Mouse (Mus musculus): Measurements from ENCODE around the gene Nptx1. TPM values are rescaled to one million over a fixed set of nuclear protein-coding genes. Genes with fewer than 3 reads are reported as not detected.

Nptx1 gene
- polyA plus RNA-seq, 1 experiment from 2014 or later, result not detected

GRCm38 (mm10) chr11:119576855-119577254 is 29.3 kb upstream of the Nptx1 start:
- no peaks in the 10 kb centered on the region for H3K27me3 ChIP-seq (ENCODE audit: insufficient read depth, low read length)
- no peak for ATAC-seq
- H3K9me3 ChIP-seq (ENCODE audit: low read length), result no peaks in the 10 kb centered on the region
- no peak overlapping the region for H3K4me3 ChIP-seq (ENCODE audit: low read depth, low read length)
- 38% methylated on average over 4 of the region's 4 CpGs for WGBS (ENCODE audit: insufficient replicate concordance)
- no peak overlapping the region for H3K4me2 ChIP-seq (ENCODE audit: low read depth, low read length)
- H3K4me1 ChIP-seq (ENCODE audit: insufficient read depth), result no peaks in the 10 kb centered on the region
- no peak overlapping the region for H3K9ac ChIP-seq (replicated peaks)
- DNase-seq, result no peak
- no peaks in the 10 kb centered on the region for H3K36me3 ChIP-seq (replicated peaks; ENCODE audit: insufficient read depth, low read length)
- TF ChIP-seq EP300 (IDR thresholded peaks at IDR 0.05; ENCODE audit: low read depth), result no peak
- no peak for TF ChIP-seq CTCF (IDR thresholded peaks at IDR 0.05; ENCODE audit: low read depth)
- H3K27ac ChIP-seq (ENCODE audit: low read depth), result no peak overlapping the region

GRCm38 (mm10) chr11:119572316-119573010 is 24.9 kb upstream of the Nptx1 start:
- H3K36me3 ChIP-seq (replicated peaks; ENCODE audit: insufficient read depth, low read length), result no peaks in the 10 kb centered on the region
- DNase-seq (no peak), ATAC-seq (no peak)
- H3K4me3 ChIP-seq (ENCODE audit: low read depth, low read length), result no peak overlapping the region
- H3K4me2 ChIP-seq (ENCODE audit: low read depth, low read length), result no peak overlapping the region
- no peaks in the 10 kb centered on the region for H3K27me3 ChIP-seq (ENCODE audit: insufficient read depth, low read length)
- H3K27ac ChIP-seq (ENCODE audit: low read depth), result no peak overlapping the region
- TF ChIP-seq EP300 (IDR thresholded peaks at IDR 0.05; ENCODE audit: low read depth) (no peak), CTCF (IDR thresholded peaks at IDR 0.05; ENCODE audit: low read depth) (no peak)
- no peak overlapping the region for H3K9ac ChIP-seq (replicated peaks)
- 71% methylated on average over 15 of the region's 15 CpGs for WGBS (ENCODE audit: insufficient replicate concordance)
- no peaks in the 10 kb centered on the region for H3K4me1 ChIP-seq (ENCODE audit: insufficient read depth)
- H3K9me3 ChIP-seq (ENCODE audit: low read length), result no peaks in the 10 kb centered on the region

- no peak for TF ChIP-seq EP300 (IDR thresholded peaks at IDR 0.05; ENCODE audit: low read depth)
- no peak for TF ChIP-seq CTCF (IDR thresholded peaks at IDR 0.05; ENCODE audit: low read depth)
These were observed 18.6 kb upstream of the Nptx1 start for GRCm38 (mm10) chr11:119566188-119566587.

GRCm38 (mm10) chr11:119565684-119566083 is 18.1 kb upstream of the Nptx1 start:
- H3K9me3 ChIP-seq (ENCODE audit: low read length), result no peaks in the 10 kb centered on the region
- no peak for DNase-seq
- H3K36me3 ChIP-seq (replicated peaks; ENCODE audit: insufficient read depth, low read length), result no peaks in the 10 kb centered on the region
- no peak for TF ChIP-seq EP300 (IDR thresholded peaks at IDR 0.05; ENCODE audit: low read depth)
- TF ChIP-seq CTCF (IDR thresholded peaks at IDR 0.05; ENCODE audit: low read depth), result no peak
- no peak overlapping the region for H3K4me3 ChIP-seq (ENCODE audit: low read depth, low read length)
- no peak overlapping the region for H3K27ac ChIP-seq (ENCODE audit: low read depth)
- H3K4me1 ChIP-seq (ENCODE audit: insufficient read depth), result no peaks in the 10 kb centered on the region
- H3K27me3 ChIP-seq (ENCODE audit: insufficient read depth, low read length), result peaks cover 14% of the 10 kb centered on the region; the same call in 1 of the 2 replicates
- no peak overlapping the region for H3K4me2 ChIP-seq (ENCODE audit: low read depth, low read length)
- 43% methylated on average over 10 of the region's 10 CpGs for WGBS (ENCODE audit: insufficient replicate concordance)
- H3K9ac ChIP-seq (replicated peaks), result no peak overlapping the region
- ATAC-seq, result no peak

More at GRCm38 (mm10) chr11:119566188-119566587, 18.6 kb upstream of the Nptx1 start:
- Histone ChIP-seq H3K4me3 (ENCODE audit: low read depth, low read length) (no peak overlapping the region), H3K4me2 (ENCODE audit: low read depth, low read length) (no peak overlapping the region), H3K27ac (ENCODE audit: low read depth) (no peak overlapping the region), H3K4me1 (ENCODE audit: insufficient read depth) (no peaks in the 10 kb centered on the region), H3K9me3 (ENCODE audit: low read length) (no peaks in the 10 kb centered on the region), H3K9ac (replicated peaks) (no peak overlapping the region), H3K27me3 (ENCODE audit: insufficient read depth, low read length) (peaks cover 12% of the 10 kb centered on the region; the same call in 1 of the 2 replicates), H3K36me3 (replicated peaks; ENCODE audit: insufficient read depth, low read length) (no peaks in the 10 kb centered on the region)
- DNase-seq, result no peak
- WGBS (ENCODE audit: insufficient replicate concordance), result 43% methylated on average over 5 of the region's 5 CpGs
- ATAC-seq, result no peak

- TF ChIP-seq CTCF (IDR thresholded peaks at IDR 0.05; ENCODE audit: low read depth), result no peak
- no peak for TF ChIP-seq EP300 (IDR thresholded peaks at IDR 0.05; ENCODE audit: low read depth)
- DNase-seq, result no peak
- H3K27ac ChIP-seq (ENCODE audit: low read depth), result no peak overlapping the region
- no peak for ATAC-seq
- 66% methylated on average over 7 of the region's 7 CpGs for WGBS (ENCODE audit: insufficient replicate concordance)
- H3K27me3 ChIP-seq (ENCODE audit: insufficient read depth, low read length), result peaks cover 16% of the 10 kb centered on the region; the same call in 1 of the 2 replicates
- no peak overlapping the region for H3K4me3 ChIP-seq (ENCODE audit: low read depth, low read length)
- H3K4me1 ChIP-seq (ENCODE audit: insufficient read depth), result no peaks in the 10 kb centered on the region
- H3K4me2 ChIP-seq (ENCODE audit: low read depth, low read length), result no peak overlapping the region
- no peaks in the 10 kb centered on the region for H3K36me3 ChIP-seq (replicated peaks; ENCODE audit: insufficient read depth, low read length)
- H3K9me3 ChIP-seq (ENCODE audit: low read length), result no peaks in the 10 kb centered on the region
- H3K9ac ChIP-seq (replicated peaks), result no peak overlapping the region
These were observed 17.5 kb upstream of the Nptx1 start for GRCm38 (mm10) chr11:119565021-119565420.

GRCm38 (mm10) chr11:119564383-119564782 is 16.8 kb upstream of the Nptx1 start:
- no peaks in the 10 kb centered on the region for H3K9me3 ChIP-seq (ENCODE audit: low read length)
- DNase-seq (no peak), ATAC-seq (no peak)
- H3K4me3 ChIP-seq (ENCODE audit: low read depth, low read length), result no peak overlapping the region
- H3K4me1 ChIP-seq (ENCODE audit: insufficient read depth), result no peaks in the 10 kb centered on the region
- no peak overlapping the region for H3K27ac ChIP-seq (ENCODE audit: low read depth)
- no peak overlapping the region for H3K4me2 ChIP-seq (ENCODE audit: low read depth, low read length)
- no peaks in the 10 kb centered on the region for H3K36me3 ChIP-seq (replicated peaks; ENCODE audit: insufficient read depth, low read length)
- TF ChIP-seq CTCF (IDR thresholded peaks at IDR 0.05; ENCODE audit: low read depth) (no peak), EP300 (IDR thresholded peaks at IDR 0.05; ENCODE audit: low read depth) (no peak)
- 71% methylated on average over 10 of the region's 10 CpGs for WGBS (ENCODE audit: insufficient replicate concordance)
- peaks cover 16% of the 10 kb centered on the region; the same call in 1 of the 2 replicates for H3K27me3 ChIP-seq (ENCODE audit: insufficient read depth, low read length)
- H3K9ac ChIP-seq (replicated peaks), result no peak overlapping the region

All from liver, postnatal 0 days (tissue).